Mouse (Mus musculus): ENCODE measurements around the gene Znhit6. TPM values are rescaled to one million over a fixed set of nuclear protein-coding genes. Genes with fewer than 3 reads are reported as not detected.

Znhit6 gene
- total and polyA plus RNA-seq, 3 experiments: 54.4 to 188 (median 58.6) TPM

DNA sequence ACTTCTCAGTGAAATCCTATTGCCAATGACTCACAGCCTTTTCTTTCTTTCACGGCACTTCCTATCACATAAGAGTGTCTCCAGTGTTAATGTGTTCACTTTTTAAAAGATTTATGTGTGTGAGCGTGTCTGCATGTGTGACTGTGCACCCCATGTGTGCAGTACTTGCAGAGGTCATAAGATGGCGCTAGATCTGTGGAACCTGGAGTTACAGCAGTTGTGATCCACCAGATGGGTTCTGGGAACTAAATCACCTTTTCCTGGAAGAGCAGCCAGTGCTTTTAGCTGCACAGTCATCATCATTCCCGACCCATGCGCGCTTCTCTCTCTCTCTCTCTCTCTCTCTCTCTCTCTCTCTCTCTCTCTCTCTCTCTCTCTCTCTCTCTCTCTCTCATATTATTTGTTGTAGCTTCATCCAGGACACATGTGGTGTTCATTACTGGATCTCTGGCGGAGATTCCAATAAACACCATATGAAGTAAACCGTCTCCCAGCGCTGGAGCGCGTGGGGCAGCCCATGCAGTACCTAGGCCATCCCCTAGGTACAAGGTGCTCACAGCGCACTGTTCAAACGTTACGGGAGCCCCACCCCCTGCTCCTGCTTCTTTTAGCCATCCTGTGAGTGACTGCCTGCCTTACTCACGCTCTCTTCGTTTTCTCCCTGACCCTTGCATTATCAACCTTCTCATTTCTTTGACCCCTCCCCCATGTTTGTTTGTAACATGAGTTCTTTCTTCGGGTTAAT, 43.8 kb downstream of the Znhit6 start:
- no peak overlapping the region for H3K4me2 ChIP-seq (ENCODE audit: insufficient read depth, low read depth, poor library complexity, severe bottlenecking)
- H3K79me2 ChIP-seq (replicated peaks; ENCODE audit: control insufficient read depth, extremely low read depth, insufficient read depth, poor library complexity, severe bottlenecking): no peaks in the 10 kb centered on the region
- no peak overlapping the region for H3K27ac ChIP-seq (ENCODE audit: insufficient read depth, low read depth)
- no peaks in the 10 kb centered on the region for H3K27me3 ChIP-seq (replicated peaks)
- H3K9ac ChIP-seq (ENCODE audit: insufficient read depth, low read depth): no peak overlapping the region
- in situ Hi-C loops (cut with MboI; ENCODE audit: low pct_ligation_motif_present, low pct_unique_long_range_greater_than_20kb, low sequenced_read_pairs) (loop anchor here (10.0 kb wide), 1 partner anchor 285 kb away; no protein-coding TSS in a partner anchor), dilution Hi-C loops (cut with MboI; ENCODE audit: extremely low pct_ligation_motif_present, extremely low pct_unique_long_range_greater_than_20kb, low sequenced_read_pairs) (no loop called here)
- H3K36me3 ChIP-seq (replicated peaks in 1 of 2; ENCODE audit: control insufficient read depth in 1 of 2, insufficient read depth in 1 of 2, low read length in 1 of 2): no peaks in the 10 kb centered on the region
- TF ChIP-seq ELF1 (IDR thresholded peaks at IDR 0.05; ENCODE audit: low read depth, low read length): no peak
- no peak for TF ChIP-seq MAFK (IDR thresholded peaks at IDR 0.05; ENCODE audit: insufficient replicate concordance, low read length)
- TF ChIP-seq ZKSCAN1 (IDR thresholded peaks at IDR 0.05; ENCODE audit: borderline replicate concordance, low read depth, low read length): no peak
- TF ChIP-seq KAT2A (IDR thresholded peaks at IDR 0.05; ENCODE audit: insufficient replicate concordance, low read length): no peak
- no peak for TF ChIP-seq PAX5 (IDR thresholded peaks at IDR 0.05; ENCODE audit: low read length)
- no peak for TF ChIP-seq ZNF384 (IDR thresholded peaks at IDR 0.05; ENCODE audit: low read depth, low read length)
- TF ChIP-seq MXI1 (IDR thresholded peaks at IDR 0.05; ENCODE audit: low read depth, low read length): no peak
- TF ChIP-seq POLR2A (IDR thresholded peaks at IDR 0.05; ENCODE audit: low read depth, low read length): no peak
- H3K4me3 ChIP-seq (replicated peaks in 1 of 3; ENCODE audit: low read depth in 2 of 3, low read length in 2 of 3, poor library complexity in 1 of 3): no peak overlapping the region
- H3K4me1 ChIP-seq (ENCODE audit: control insufficient read depth in 1 of 2, insufficient read depth in 2 of 2): peaks cover 14 to 15% of the 10 kb centered on the region in 2 experiments
- DNase-seq (ENCODE audit: extremely low read depth): no peak
- peaks cover 3% of the 10 kb centered on the region for H3K9me3 ChIP-seq (replicated peaks; ENCODE audit: low read length)

GRCm38 (mm10) chr3:145621209-145621608, 45.2 kb downstream of the Znhit6 start:
- H3K9ac ChIP-seq (ENCODE audit: insufficient read depth, low read depth): no peak overlapping the region
- no peaks in the 10 kb centered on the region for H3K79me2 ChIP-seq (replicated peaks; ENCODE audit: control insufficient read depth, extremely low read depth, insufficient read depth, poor library complexity, severe bottlenecking)
- no peaks in the 10 kb centered on the region for H3K36me3 ChIP-seq (replicated peaks in 1 of 2; ENCODE audit: control insufficient read depth in 1 of 2, insufficient read depth in 1 of 2, low read length in 1 of 2)
- no peaks in the 10 kb centered on the region for H3K27me3 ChIP-seq (replicated peaks)
- H3K9me3 ChIP-seq (replicated peaks; ENCODE audit: low read length): peaks cover 3% of the 10 kb centered on the region
- dilution Hi-C loops (cut with MboI; ENCODE audit: extremely low pct_ligation_motif_present, extremely low pct_unique_long_range_greater_than_20kb, low sequenced_read_pairs) (no loop called here), in situ Hi-C loops (cut with MboI; ENCODE audit: low pct_ligation_motif_present, low pct_unique_long_range_greater_than_20kb, low sequenced_read_pairs) (loop anchor here (10.0 kb wide), 1 partner anchor 284 kb away; no protein-coding TSS in a partner anchor)
- H3K4me3 ChIP-seq (replicated peaks in 1 of 3; ENCODE audit: low read depth in 2 of 3, low read length in 2 of 3, poor library complexity in 1 of 3): no peak overlapping the region
- TF ChIP-seq MAZ (IDR thresholded peaks at IDR 0.05; ENCODE audit: low read depth, low read length) (no peak), CHD1 (IDR thresholded peaks at IDR 0.05; ENCODE audit: low read depth, low read length) (no peak), ZC3H11A (IDR thresholded peaks at IDR 0.05; ENCODE audit: low read depth, low read length) (no peak), SIN3A (IDR thresholded peaks at IDR 0.05; ENCODE audit: low read length) (no peak), MYC (IDR thresholded peaks at IDR 0.05; ENCODE audit: low read depth, low read length) (no peak), ELF1 (IDR thresholded peaks at IDR 0.05; ENCODE audit: low read depth, low read length) (no peak), MAFK (IDR thresholded peaks at IDR 0.05; ENCODE audit: insufficient replicate concordance, low read length) (no peak), TBP (conservative IDR thresholded peaks at IDR 0.05; ENCODE audit: low read depth, low read length) (no peak), NELFE (IDR thresholded peaks at IDR 0.05; ENCODE audit: low read depth, low read length) (no peak), ETS1 (conservative IDR thresholded peaks at IDR 0.05; ENCODE audit: low read depth, low read length) (no peak), GABPA (IDR thresholded peaks at IDR 0.05; ENCODE audit: insufficient replicate concordance, low read depth, low read length) (no peak), HCFC1 (IDR thresholded peaks at IDR 0.05; ENCODE audit: low read depth, low read length) (no peak), TCF12 (IDR thresholded peaks at IDR 0.05; ENCODE audit: low read depth, low read length) (no peak), E2F4 (IDR thresholded peaks at IDR 0.05; ENCODE audit: insufficient replicate concordance, low read depth, low read length) (no peak), POLR2AphosphoS2 (IDR thresholded peaks at IDR 0.05; ENCODE audit: low read depth, low read length) (no peak), CHD2 (IDR thresholded peaks at IDR 0.05; ENCODE audit: low read length) (no peak), RCOR1 (conservative IDR thresholded peaks at IDR 0.05; ENCODE audit: low read depth, low read length) (no peak), CTCF (conservative IDR thresholded peaks at IDR 0.05 in 1 of 2, IDR thresholded peaks at IDR 0.05 in 1 of 2; ENCODE audit: low read depth in 2 of 2, low read length in 2 of 2) (no peak), JUND (conservative IDR thresholded peaks at IDR 0.05; ENCODE audit: low read depth, low read length) (no peak), MAX (IDR thresholded peaks at IDR 0.05; ENCODE audit: low read length) (no peak)
- no peak for DNase-seq (ENCODE audit: extremely low read depth)
- H3K27ac ChIP-seq (ENCODE audit: insufficient read depth, low read depth): no peak overlapping the region
- no peak overlapping the region for H3K4me2 ChIP-seq (ENCODE audit: insufficient read depth, low read depth, poor library complexity, severe bottlenecking)
- H3K4me1 ChIP-seq (ENCODE audit: control insufficient read depth in 1 of 2, insufficient read depth in 2 of 2): peaks cover 14 to 15% of the 10 kb centered on the region in 2 experiments
